Mouse (Mus musculus) forebrain, postnatal 0 days (tissue): Measurements from ENCODE around the gene Gpank1. TPM values are rescaled to one million over a fixed set of nuclear protein-coding genes. Genes with fewer than 3 reads are reported as not detected.
"Not testable (repeated sequence)": the region's sequence is repeated elsewhere in the genome, so short reads cannot be mapped to it uniquely, and the experiment has no call there.

Experiments
- ATAC-seq: fragments of 200-750 bp; cut with Nextera tagmentation; 2 replicates; pipeline ENCODE4 v1.8.0; 2017; ENCODE audit warnings: mild to moderate bottlenecking, moderate library complexity
- DNase-seq: peaks from one replicate; pipeline ENCODE4 v3.0.0-alpha.2; 2015
- H3K27ac ChIP-seq: fragments of 300-500 bp; sonication (generic); 2 replicates; pipeline ENCODE4 v1.5.1; 2014; ENCODE audit warnings: low read depth, mild to moderate bottlenecking, antibody characterized with exemption, low read length, moderate library complexity, mixed read lengths
- H3K27me3 ChIP-seq: fragments of 300-500 bp; sonication (generic); 2 replicates; pipeline ENCODE4 v1.6.1; 2014; ENCODE audit warnings: mild to moderate bottlenecking, low read length, mixed read lengths; ENCODE audit not compliant: insufficient read depth
- H3K36me3 ChIP-seq: fragments of 300-500 bp; sonication (generic); 2 replicates; pipeline ENCODE4 v1.6.1; 2014; ENCODE audit warnings: mild to moderate bottlenecking, moderate library complexity; ENCODE audit not compliant: insufficient read depth
- H3K4me1 ChIP-seq: fragments of 300-500 bp; sonication (generic); 2 replicates; pipeline ENCODE4 v1.6.1; 2014; ENCODE audit warnings: antibody characterized with exemption; ENCODE audit not compliant: insufficient read depth
- H3K4me2 ChIP-seq: fragments of 300-500 bp; sonication (generic); 2 replicates; pipeline ENCODE4 v1.6.1; 2014; ENCODE audit warnings: low read depth, mild to moderate bottlenecking, moderate library complexity
- H3K4me3 ChIP-seq: fragments of 300-500 bp; sonication (generic); 2 replicates; pipeline ENCODE4 v1.5.1; 2014; ENCODE audit warnings: low read depth, low read length, mixed read lengths
- H3K9ac ChIP-seq: fragments of 300-500 bp; sonication (generic); 2 replicates; pipeline ENCODE4 v1.6.1; 2014; ENCODE audit warnings: mild to moderate bottlenecking
- H3K9me3 ChIP-seq: fragments of 300-500 bp; sonication (generic); 2 replicates; pipeline ENCODE4 v1.6.1; 2016; ENCODE audit warnings: low read length
- CTCF ChIP-seq: sonication (generic); IDR thresholded peaks from 2 replicates; pipeline ENCODE4 v1.5.1; 2016; ENCODE audit warnings: antibody characterized with exemption, control low read depth, low read depth
- WGBS: fragments of 180-500 bp; shearing (Covaris S2); extraction: QIAGEN DNeasy Blood & Tissue Kit; methylation state at CpG from one replicate; pipeline ENCODE4 v1.1.7; 2014; 5-methylcytosine and 5-hydroxymethylcytosine counted together
- polyA plus RNA-seq: library from polyadenylated mRNA; unstranded; fragments of >200 nt; fragmentation: Nextera tagmentation; extraction: Ambion mirVana; gene quantifications from 2 replicates; pipeline ENCODE4 v1.2.1, GENCODE M21; 2015
- total RNA-seq: library from RNA; depleted of rRNA; stranded (reverse); fragments of >200 nt; gene quantifications from 2 replicates; pipeline ENCODE4 v1.2.3, GENCODE M21; 2014

The Gpank1 gene
- total and polyA plus RNA-seq, 2 experiments from 2014 or later = 16.9 to 19.7 TPM

GRCm38 (mm10) chr17:35106522-35106921 is 14.7 kb upstream of the Gpank1 start:
- Histone ChIP-seq H3K4me1 (no peaks in the 10 kb centered on the region), H3K4me3 (no peak overlapping the region), H3K36me3 (peaks cover 22% of the 10 kb centered on the region), H3K27me3 (no peaks in the 10 kb centered on the region), H3K9me3 (no peaks in the 10 kb centered on the region), H3K27ac (no peak overlapping the region), H3K4me2 (no peak overlapping the region), H3K9ac (no peak overlapping the region)
- no peak for ATAC-seq
- peak; percentile 19 for DNase-seq
- 63% methylated on average over 3 of the region's 3 CpGs for WGBS
- peak; percentile 55 for TF ChIP-seq CTCF

DNA sequence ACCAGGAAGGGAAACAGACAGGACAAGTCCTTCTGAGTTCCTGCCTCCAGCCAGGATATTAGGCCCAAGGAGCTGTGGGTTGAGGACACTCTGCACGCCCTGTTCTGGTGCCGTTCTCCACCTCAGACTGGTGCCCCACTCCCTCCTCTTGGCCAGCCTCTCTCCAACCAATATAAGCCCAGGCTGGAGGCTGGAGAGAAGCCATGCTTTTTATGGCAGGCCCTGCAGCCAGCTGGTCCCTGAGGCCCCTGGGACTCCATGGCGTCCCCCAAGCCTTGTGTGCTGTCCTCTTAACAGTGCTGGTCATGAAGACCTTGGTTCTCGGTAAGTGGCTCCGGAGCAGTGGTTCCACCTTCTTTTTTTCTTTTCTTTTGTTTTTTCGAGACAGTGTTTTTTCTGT is 13.2 kb upstream of the Gpank1 start, which contains the start of gene Ly6g5c:
Gene Ly6g5c (plus strand): TSS at position 183 of the 400 bp plus-strand sequence.
- Histone ChIP-seq H3K27ac (no peak within 1 kb of the TSS), H3K9ac (no peak within 1 kb of the TSS), H3K27me3 (no peaks in the 10 kb centered on the region), H3K4me3 (no peak within 1 kb of the TSS), H3K9me3 (no peaks in the 10 kb centered on the region), H3K4me1 (no peaks in the 10 kb centered on the region), H3K4me2 (no peak within 1 kb of the TSS), H3K36me3 (peaks cover 7% of the 10 kb centered on the region; the same call in 1 of the 2 replicates)
- 84% methylated on average over 6 of the region's 6 CpGs for WGBS
- DNase-seq = no peak
- no peak for TF ChIP-seq CTCF
- no peak for ATAC-seq

- Histone ChIP-seq H3K36me3 (peaks cover 27% of the 10 kb centered on the region), H3K27me3 (no peaks in the 10 kb centered on the region), H3K9ac (no peak overlapping the region), H3K27ac (no peak overlapping the region), H3K9me3 (no peaks in the 10 kb centered on the region), H3K4me1 (no peaks in the 10 kb centered on the region), H3K4me2 (no peak overlapping the region), H3K4me3 (no peak overlapping the region)
- DNase-seq = no peak
- 69% methylated on average over 9 of the region's 9 CpGs for WGBS
- no peak for ATAC-seq
- TF ChIP-seq CTCF = no peak
These were observed 9.5 kb upstream of the Gpank1 start for GRCm38 (mm10) chr17:35111774-35112173.

DNA sequence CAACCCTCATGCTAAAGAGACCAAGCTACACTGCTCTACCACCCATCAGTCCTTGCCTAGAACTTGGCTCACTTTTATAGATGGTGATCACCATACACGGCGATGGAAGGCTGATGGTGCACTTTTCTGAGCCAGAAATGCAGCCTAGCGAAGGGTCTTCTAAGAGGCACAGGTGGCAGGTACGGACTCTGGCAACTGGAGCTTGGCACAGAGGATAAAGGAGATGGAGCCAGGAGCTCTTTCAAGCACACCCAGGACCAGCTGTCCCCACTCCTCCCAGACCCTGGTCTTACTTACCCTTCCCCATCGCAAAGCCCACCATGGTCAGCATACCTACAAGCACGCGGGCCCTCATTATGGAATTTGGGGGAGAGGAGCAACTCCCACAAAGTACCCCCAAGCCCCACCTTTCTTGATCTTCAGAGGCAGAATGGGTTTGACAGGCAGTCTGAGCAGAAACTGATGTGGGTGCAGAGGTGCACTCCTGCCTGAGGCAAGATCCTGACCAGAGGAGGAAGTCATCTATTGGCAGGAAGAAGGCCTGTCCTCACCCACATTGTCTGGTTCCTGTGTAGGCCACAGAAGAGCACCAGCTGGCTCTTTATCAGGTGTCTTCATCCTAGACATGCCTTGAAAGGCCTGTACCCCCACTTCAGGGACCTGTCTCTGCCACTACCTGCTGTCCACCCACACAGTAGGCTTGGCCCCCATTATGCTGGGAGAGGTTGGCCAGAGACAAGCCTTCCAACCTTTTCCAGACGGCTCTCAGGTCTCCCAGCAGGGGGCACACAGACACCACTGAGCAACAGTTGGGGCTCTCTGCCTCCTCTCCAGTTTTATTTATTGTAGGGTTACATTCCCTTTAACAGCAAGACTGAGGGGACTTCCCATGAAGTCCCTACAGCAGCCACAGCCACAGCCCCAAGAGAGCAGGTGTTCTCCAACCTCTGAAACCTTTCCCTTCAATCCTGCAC is 5.9 kb upstream of the Gpank1 start, which contains the start of gene Ly6g5b:
Gene Ly6g5b (minus strand): TSS at position 383 of the 974 bp plus-strand sequence.
- Histone ChIP-seq H3K4me2 (no peak within 1 kb of the TSS), H3K4me1 (no peaks in the 10 kb centered on the region), H3K27me3 (no peaks in the 10 kb centered on the region), H3K9ac (no peak within 1 kb of the TSS), H3K9me3 (no peaks in the 10 kb centered on the region), H3K4me3 (no peak within 1 kb of the TSS), H3K36me3 (peaks cover 48% of the 10 kb centered on the region), H3K27ac (no peak within 1 kb of the TSS)
- peak; percentile 47 for TF ChIP-seq CTCF
- DNase-seq (peak; percentile 10), ATAC-seq (no peak)
- WGBS = 85% methylated on average over 8 of the region's 8 CpGs

- no peaks in the 10 kb centered on the region for H3K27me3 ChIP-seq
- peak overlapping the region; percentile 74 for H3K4me3 ChIP-seq
- 1% methylated on average over 33 of the region's 33 CpGs for WGBS
- H3K4me2 ChIP-seq = peak overlapping the region; percentile 91
- DNase-seq (no peak), ATAC-seq (no peak)
- no peaks in the 10 kb centered on the region for H3K9me3 ChIP-seq
- peaks cover 40% of the 10 kb centered on the region for H3K36me3 ChIP-seq
- H3K27ac ChIP-seq = peak overlapping the region; percentile 46; the same call in 1 of the 2 replicates
- no peak for TF ChIP-seq CTCF
- H3K4me1 ChIP-seq = peaks cover 3% of the 10 kb centered on the region
- H3K9ac ChIP-seq = peak overlapping the region; percentile 77
These were observed 511 bp upstream of the Gpank1 start for GRCm38 (mm10) chr17:35120745-35121142.

DNA sequence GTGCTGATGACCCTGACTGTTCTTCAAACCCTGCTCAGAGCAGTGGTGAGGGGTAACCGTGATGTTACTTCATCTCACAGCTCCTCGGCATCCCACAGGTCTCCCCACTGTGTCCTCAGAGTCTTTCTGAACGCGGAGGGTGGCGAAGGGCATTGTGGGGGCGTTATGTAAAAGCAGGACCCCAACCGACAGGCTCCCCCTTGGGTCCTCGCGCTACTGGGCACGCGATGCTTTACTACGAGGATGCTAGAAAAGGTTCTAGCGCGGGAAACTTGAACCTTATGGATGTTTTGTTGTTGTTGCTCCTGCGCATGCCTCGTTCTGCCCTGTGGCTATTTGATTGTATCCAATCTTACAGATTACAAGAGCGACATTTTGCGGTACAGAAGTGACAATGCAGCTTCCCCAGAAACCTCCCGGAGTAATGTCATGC is 632 bp downstream of the Gpank1 start, which contains the start of gene Csnk2b:
Gene Csnk2b (minus strand): TSS at position 183 of the 433 bp plus-strand sequence.
- peak within 1 kb of the TSS; percentile 91 for H3K4me2 ChIP-seq
- H3K27ac ChIP-seq = peak within 1 kb of the TSS; percentile 94
- H3K36me3 ChIP-seq = peaks cover 29% of the 10 kb centered on the region
- H3K27me3 ChIP-seq = no peaks in the 10 kb centered on the region
- WGBS = 2% methylated on average over 19 of the region's 19 CpGs
- peak within 1 kb of the TSS; percentile 77 for H3K9ac ChIP-seq
- H3K4me1 ChIP-seq = peaks cover 8% of the 10 kb centered on the region
- peak; percentile 66 for TF ChIP-seq CTCF
- H3K9me3 ChIP-seq = no peaks in the 10 kb centered on the region
- H3K4me3 ChIP-seq = peak within 1 kb of the TSS; percentile 74
- DNase-seq = peak; percentile 90
- peak; percentile 38 for ATAC-seq

DNA sequence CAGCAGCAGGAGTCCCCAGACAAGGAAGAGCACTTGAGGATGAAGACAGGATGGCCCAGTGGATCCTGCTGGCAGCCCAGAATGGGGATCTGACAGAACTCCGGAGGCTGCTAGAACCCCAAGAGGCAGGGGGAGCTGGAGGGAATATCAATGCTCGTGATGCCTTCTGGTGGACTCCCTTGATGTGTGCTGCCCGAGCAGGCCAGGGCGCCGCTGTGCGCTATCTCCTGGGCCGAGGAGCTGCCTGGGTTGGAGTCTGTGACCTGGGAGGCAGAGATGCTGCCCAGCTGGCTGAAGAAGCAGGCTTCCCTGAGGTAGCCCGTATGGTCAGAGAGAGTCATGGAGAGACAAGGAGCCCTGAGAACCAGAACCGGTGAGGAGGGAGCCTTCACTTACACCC is 2.0 kb downstream of the Gpank1 start:
- H3K27me3 ChIP-seq, H3K9ac ChIP-seq, DNase-seq, ATAC-seq, H3K27ac ChIP-seq, H3K4me3 ChIP-seq, H3K4me2 ChIP-seq, H3K9me3 ChIP-seq: not testable (repeated sequence)
- WGBS = 91% methylated on average over 9 of the region's 9 CpGs
- Histone ChIP-seq H3K36me3 (peaks cover 17% of the 10 kb centered on the region), H3K4me1 (peaks cover 11% of the 10 kb centered on the region)

- H3K4me1 ChIP-seq = peaks cover 11% of the 10 kb centered on the region
- not testable (repeated sequence) for H3K4me2 ChIP-seq, H3K27ac ChIP-seq, H3K9me3 ChIP-seq, H3K27me3 ChIP-seq, H3K9ac ChIP-seq, ATAC-seq, H3K4me3 ChIP-seq, DNase-seq
- peaks cover 13% of the 10 kb centered on the region; the same call in 1 of the 2 replicates for H3K36me3 ChIP-seq
- WGBS = 97% methylated on average over 12 of the region's 12 CpGs
These were observed 3.1 kb downstream of the Gpank1 start for GRCm38 (mm10) chr17:35124261-35124896.
